Mouse (Mus musculus) forebrain, embryonic 11.5 days (tissue): ENCODE results near the gene Myadm. TPM values are rescaled to one million over a fixed set of nuclear protein-coding genes. Genes with fewer than 3 reads are reported as not detected.
"Not testable (repeated sequence)": the region's sequence is repeated elsewhere in the genome, so short reads cannot be mapped to it uniquely, and the experiment has no call there.

Source experiments
- ATAC-seq: fragments of 200-750 bp; cut with Nextera tagmentation; replicated peaks from 2 replicates; pipeline ENCODE4 v1.8.0; 2017; ENCODE audit warnings: moderate TSS enrichment; ENCODE audit not compliant: low FRiP score
- DNase-seq: peaks from one replicate; pipeline ENCODE4 v3.0.0-alpha.2; 2017; ENCODE audit warnings: low spot score
- H3K27ac ChIP-seq: fragments of 300-500 bp; sonication (generic); 2 replicates; pipeline ENCODE4 v1.5.1; 2014; ENCODE audit warnings: low read depth, low read length
- H3K27me3 ChIP-seq: fragments of 300-500 bp; sonication (generic); 2 replicates; pipeline ENCODE4 v1.6.1; 2014; ENCODE audit warnings: mild to moderate bottlenecking, low read length, mixed read lengths; ENCODE audit not compliant: control insufficient read depth, insufficient read depth
- H3K36me3 ChIP-seq: fragments of 300-500 bp; sonication (generic); 2 replicates; pipeline ENCODE4 v1.6.1; 2014; ENCODE audit warnings: mild to moderate bottlenecking, low read length, moderate library complexity, mixed read lengths; ENCODE audit not compliant: control insufficient read depth, insufficient read depth
- H3K4me1 ChIP-seq: fragments of 300-500 bp; sonication (generic); replicated peaks from 2 replicates; pipeline ENCODE4 v1.6.1; 2014; ENCODE audit warnings: low read length, mixed read lengths; ENCODE audit not compliant: control insufficient read depth, insufficient read depth
- H3K4me2 ChIP-seq: fragments of 300-500 bp; sonication (generic); 2 replicates; pipeline ENCODE4 v1.6.1; 2014; ENCODE audit warnings: low read depth, mild to moderate bottlenecking, low read length, moderate library complexity, mixed read lengths; ENCODE audit not compliant: severe bottlenecking
- H3K4me3 ChIP-seq: fragments of 300-500 bp; sonication (generic); 2 replicates; pipeline ENCODE4 v1.5.1; 2014; ENCODE audit warnings: low read depth, low read length
- H3K9ac ChIP-seq: fragments of 300-500 bp; sonication (generic); 2 replicates; pipeline ENCODE4 v1.6.1; 2014; ENCODE audit warnings: low read length
- H3K9me3 ChIP-seq: fragments of 300-500 bp; sonication (generic); 2 replicates; pipeline ENCODE4 v1.6.1; 2016; ENCODE audit warnings: low read length, mixed read lengths; ENCODE audit not compliant: control insufficient read depth
- WGBS: fragments of 180-500 bp; shearing (Covaris S2); extraction: QIAGEN DNeasy Blood & Tissue Kit; methylation state at CpG from one replicate; pipeline ENCODE4 v1.1.7; 2014; 5-methylcytosine and 5-hydroxymethylcytosine counted together
- polyA plus RNA-seq: library from polyadenylated mRNA; unstranded; fragments of >200 nt; fragmentation: Nextera tagmentation; extraction: Ambion mirVana; gene quantifications from 2 replicates; pipeline ENCODE4 v1.2.1, GENCODE M21; 2014

The Myadm gene
- polyA plus RNA-seq, 1 experiment from 2014 or later = 29.1 TPM

- no peak overlapping the region for H3K4me3 ChIP-seq
- H3K36me3 ChIP-seq = no peaks in the 10 kb centered on the region
- no peak overlapping the region for H3K27ac ChIP-seq
- H3K9ac ChIP-seq = no peak overlapping the region
- H3K4me1 ChIP-seq = no peaks in the 10 kb centered on the region
- H3K4me2 ChIP-seq = no peak overlapping the region
- H3K9me3 ChIP-seq = no peaks in the 10 kb centered on the region
- no peaks in the 10 kb centered on the region for H3K27me3 ChIP-seq
- 81% methylated on average over 8 of the region's 8 CpGs for WGBS
- ATAC-seq (no peak), DNase-seq (no peak)
Measured at GRCm38 (mm10) chr7:3267888-3268287, 21.0 kb upstream of the Myadm start.

GRCm38 (mm10) chr7:3268291-3268690 lies 20.6 kb upstream of the Myadm start:
- Histone ChIP-seq H3K36me3 (no peaks in the 10 kb centered on the region), H3K4me2 (no peak overlapping the region), H3K4me3 (no peak overlapping the region), H3K9ac (no peak overlapping the region), H3K4me1 (no peaks in the 10 kb centered on the region), H3K9me3 (no peaks in the 10 kb centered on the region), H3K27me3 (no peaks in the 10 kb centered on the region), H3K27ac (no peak overlapping the region)
- DNase-seq (no peak), ATAC-seq (no peak)
- WGBS = 14% methylated on average over 3 of the region's 3 CpGs

GRCm38 (mm10) chr7:3272206-3272605 lies 16.7 kb upstream of the Myadm start:
- 86% methylated on average over 9 of the region's 9 CpGs for WGBS
- no peak overlapping the region for H3K27ac ChIP-seq
- DNase-seq = peak; percentile 26
- no peaks in the 10 kb centered on the region for H3K9me3 ChIP-seq
- no peaks in the 10 kb centered on the region for H3K27me3 ChIP-seq
- no peaks in the 10 kb centered on the region for H3K36me3 ChIP-seq
- no peak overlapping the region for H3K4me3 ChIP-seq
- no peak overlapping the region for H3K9ac ChIP-seq
- ATAC-seq = no peak
- H3K4me1 ChIP-seq = no peaks in the 10 kb centered on the region
- H3K4me2 ChIP-seq = no peak overlapping the region

DNA sequence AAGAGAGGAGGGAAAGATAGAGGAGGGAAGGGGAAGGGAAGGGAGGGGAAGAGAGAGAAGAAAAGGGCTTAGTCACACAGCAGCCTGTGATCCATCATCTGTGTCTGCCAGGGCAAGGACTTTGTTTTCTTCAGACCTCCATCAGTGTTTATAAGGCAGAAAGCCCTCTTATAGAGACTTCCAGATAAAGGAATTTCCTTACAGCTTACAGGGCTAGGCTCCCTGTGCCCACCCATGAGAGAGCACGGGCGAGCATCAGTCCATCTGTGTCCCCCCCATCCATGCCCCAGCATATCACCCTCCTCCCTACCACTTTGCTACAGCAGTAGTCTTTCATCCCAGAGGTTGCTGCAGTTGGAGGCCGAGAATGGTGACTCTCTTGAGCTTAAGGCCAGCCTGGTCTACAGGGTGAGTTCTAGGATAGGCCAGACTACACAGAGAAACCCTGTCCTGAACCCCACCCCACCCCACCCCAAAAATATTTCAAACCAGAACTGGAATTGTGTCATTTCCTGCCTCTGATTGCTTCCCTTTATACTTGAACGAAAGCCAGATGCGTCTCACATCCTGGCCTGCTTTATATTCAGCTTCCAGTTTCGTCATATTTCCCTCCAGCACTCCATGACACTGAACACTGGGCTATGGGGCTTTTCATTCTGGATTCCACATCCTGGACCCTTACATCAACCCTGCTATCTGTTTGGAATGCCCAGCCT lies 13.3 kb upstream of the Myadm start:
- H3K27ac ChIP-seq = no peak overlapping the region
- WGBS = 73% methylated on average over 6 of the region's 6 CpGs
- no peak overlapping the region for H3K9ac ChIP-seq
- DNase-seq (no peak), ATAC-seq (no peak)
- H3K36me3 ChIP-seq = no peaks in the 10 kb centered on the region
- no peak overlapping the region for H3K4me2 ChIP-seq
- H3K4me3 ChIP-seq = no peak overlapping the region
- H3K4me1 ChIP-seq = no peaks in the 10 kb centered on the region
- no peaks in the 10 kb centered on the region for H3K27me3 ChIP-seq
- no peaks in the 10 kb centered on the region for H3K9me3 ChIP-seq

DNA sequence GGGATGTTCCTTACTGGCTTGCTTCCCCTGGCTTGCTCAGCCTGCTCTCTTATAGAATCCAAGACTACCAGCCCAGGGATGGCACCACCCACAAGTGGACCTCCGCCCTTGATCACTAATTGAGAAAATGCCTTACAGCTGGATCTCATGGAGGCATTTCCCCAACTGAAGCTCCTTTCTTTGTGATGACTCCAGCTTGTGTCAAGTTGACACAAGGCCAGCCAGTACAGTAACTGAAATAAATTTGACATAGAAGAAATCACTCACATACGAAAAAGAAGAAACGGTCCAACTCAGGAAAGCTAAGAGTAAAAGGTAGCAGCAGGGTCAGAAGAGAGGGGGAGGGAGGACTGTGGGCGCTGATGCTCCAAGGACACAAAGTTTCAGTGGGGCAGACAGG lies 12.1 kb upstream of the Myadm start:
- not testable (repeated sequence) for H3K4me1 ChIP-seq, H3K9ac ChIP-seq, H3K27me3 ChIP-seq, H3K9me3 ChIP-seq, H3K4me2 ChIP-seq, H3K36me3 ChIP-seq, ATAC-seq, DNase-seq, H3K4me3 ChIP-seq, H3K27ac ChIP-seq
- WGBS = 38% methylated on average over 4 of the region's 4 CpGs

GRCm38 (mm10) chr7:3280080-3280653 lies 8.7 kb upstream of the Myadm start:
- no peak overlapping the region for H3K4me2 ChIP-seq
- 60% methylated on average over 5 of the region's 5 CpGs for WGBS
- H3K4me3 ChIP-seq = no peak overlapping the region
- no peak overlapping the region for H3K9ac ChIP-seq
- DNase-seq (no peak), ATAC-seq (no peak)
- H3K9me3 ChIP-seq = no peaks in the 10 kb centered on the region
- no peak overlapping the region for H3K27ac ChIP-seq
- no peaks in the 10 kb centered on the region for H3K27me3 ChIP-seq
- H3K4me1 ChIP-seq = no peaks in the 10 kb centered on the region
- no peaks in the 10 kb centered on the region for H3K36me3 ChIP-seq

DNA sequence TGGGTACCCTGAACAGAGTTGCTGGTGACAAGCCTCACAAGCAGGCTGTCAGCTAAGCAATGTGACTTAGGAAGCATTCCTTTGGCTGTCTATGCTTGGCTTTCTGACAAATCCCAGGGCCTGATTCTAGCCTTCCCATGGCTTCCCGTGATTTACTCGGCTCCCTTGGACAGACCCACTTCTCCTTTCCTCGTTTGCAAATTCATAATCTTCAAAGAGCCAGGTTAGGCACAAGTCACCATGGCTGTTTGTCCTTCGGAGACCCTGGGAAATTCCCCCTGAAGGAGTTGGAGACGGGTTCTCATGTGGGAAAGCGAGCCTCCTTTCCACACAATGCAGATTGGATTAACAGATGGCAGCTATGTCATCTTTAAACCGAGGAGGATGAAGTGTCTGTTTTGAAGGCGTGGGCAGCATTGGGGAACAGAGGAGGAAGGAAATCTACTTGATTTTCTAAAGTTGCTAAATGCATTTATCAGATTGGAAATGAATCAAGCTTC lies 8.2 kb upstream of the Myadm start:
- Histone ChIP-seq H3K36me3 (no peaks in the 10 kb centered on the region), H3K4me1 (no peaks in the 10 kb centered on the region), H3K9me3 (no peaks in the 10 kb centered on the region), H3K4me2 (no peak overlapping the region), H3K4me3 (no peak overlapping the region), H3K27me3 (no peaks in the 10 kb centered on the region), H3K9ac (no peak overlapping the region), H3K27ac (no peak overlapping the region)
- 54% methylated on average over 8 of the region's 8 CpGs for WGBS
- no peak for ATAC-seq
- DNase-seq = no peak

GRCm38 (mm10) chr7:3281741-3282140 lies 7.1 kb upstream of the Myadm start:
- DNase-seq (no peak), ATAC-seq (no peak)
- 87% methylated on average over 6 of the region's 6 CpGs for WGBS
- Histone ChIP-seq H3K4me2 (no peak overlapping the region), H3K36me3 (no peaks in the 10 kb centered on the region), H3K27me3 (no peaks in the 10 kb centered on the region), H3K4me1 (no peaks in the 10 kb centered on the region), H3K27ac (no peak overlapping the region), H3K9me3 (no peaks in the 10 kb centered on the region), H3K4me3 (no peak overlapping the region), H3K9ac (no peak overlapping the region)
